Mouse (Mus musculus) ovary, adult 18-20 months (tissue): ENCODE results near the gene Galnt4.

Experiments used
- DNase-seq: peaks from one replicate; pipeline ENCODE4 v3.0.0; 2022; ENCODE audit warnings: low spot score, mixed read lengths

The Galnt4 gene

DNA sequence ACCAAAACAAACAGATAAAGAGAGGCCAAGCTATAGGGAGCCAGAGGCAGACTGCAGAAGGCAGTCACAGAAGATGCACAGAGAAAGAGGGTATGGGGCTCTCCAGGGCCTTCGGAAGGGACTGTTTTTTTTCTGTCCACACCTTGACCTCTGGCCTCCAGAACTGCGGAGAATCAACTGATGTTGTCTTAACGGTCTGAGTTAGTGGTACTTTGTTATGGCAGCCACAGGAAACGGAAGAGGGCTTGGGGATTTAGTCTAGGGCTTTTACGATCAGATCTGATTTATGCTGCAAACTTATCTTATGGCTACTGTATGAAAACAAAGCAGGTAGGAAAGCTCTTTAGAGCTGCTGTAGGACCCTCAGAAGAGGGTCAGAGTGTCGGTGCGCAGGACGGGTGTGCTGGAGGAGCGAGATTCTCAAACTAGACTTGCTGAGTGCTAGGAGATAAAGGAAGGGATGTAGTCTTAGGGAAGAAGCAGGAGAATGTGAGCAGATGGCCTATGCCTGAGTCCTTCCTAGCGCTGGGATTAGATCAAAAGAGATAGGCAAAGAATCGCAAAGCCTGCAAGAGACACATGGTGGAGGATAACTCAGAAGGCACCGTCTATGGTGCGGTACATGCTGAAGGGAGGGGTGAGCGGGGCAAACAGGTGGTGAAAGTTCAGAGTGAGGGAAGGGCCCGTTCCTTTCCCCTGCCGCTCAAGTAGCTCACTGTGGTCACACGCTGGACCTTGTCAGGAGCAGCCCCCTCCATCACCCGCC is 7.7 kb downstream of the Galnt4 start:
- no peak for DNase-seq

- no peak for DNase-seq
These were observed 8.3 kb downstream of the Galnt4 start for GRCm38 (mm10) chr10:99116237-99116632.

DNA sequence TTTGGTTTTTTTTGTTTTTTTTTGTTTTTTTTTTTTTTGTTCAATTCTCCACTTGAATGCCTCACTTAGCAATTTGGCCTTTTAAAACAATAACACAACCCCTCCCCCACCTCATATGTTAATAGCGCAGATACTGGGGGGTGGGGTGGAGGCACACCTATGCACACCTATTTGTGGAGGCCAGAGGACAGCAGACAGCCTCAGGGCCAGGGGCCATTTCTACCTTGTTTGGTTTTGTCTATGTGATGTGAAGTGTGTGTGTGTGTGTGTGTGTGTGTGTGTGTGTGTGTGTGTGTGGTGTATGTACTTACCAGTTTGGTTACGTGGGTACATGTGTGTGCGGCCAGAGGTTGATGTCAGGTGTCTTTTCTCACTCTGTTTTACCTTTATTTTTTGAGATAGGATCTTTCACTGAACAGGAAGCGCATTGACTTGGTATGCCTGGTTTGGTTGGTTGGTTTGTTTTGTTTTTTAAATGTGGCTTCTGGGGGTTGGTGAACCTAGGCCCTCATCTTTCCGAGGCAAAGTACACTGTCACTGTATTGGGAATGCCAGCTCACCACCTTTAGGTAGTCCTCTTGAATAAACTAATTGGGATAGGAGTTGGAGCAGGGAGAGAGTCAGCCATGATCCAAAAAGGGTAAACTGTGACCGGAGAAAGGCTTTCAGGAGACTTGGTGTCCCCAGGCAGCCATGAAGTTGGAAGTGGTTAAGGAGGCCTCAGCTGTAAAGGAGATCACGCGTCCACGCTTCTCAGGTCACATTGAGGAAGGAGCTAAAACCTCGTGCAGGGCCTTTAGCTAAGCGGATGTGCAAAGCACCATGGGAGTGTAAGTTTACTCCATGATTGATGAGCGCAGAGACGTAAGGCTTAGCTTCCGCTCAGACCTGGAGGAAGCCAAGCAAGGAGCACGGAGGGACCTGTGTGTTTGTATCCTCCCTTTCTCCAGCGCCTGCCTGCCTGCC is 9.0 kb downstream of the Galnt4 start:
- no peak for DNase-seq

DNA sequence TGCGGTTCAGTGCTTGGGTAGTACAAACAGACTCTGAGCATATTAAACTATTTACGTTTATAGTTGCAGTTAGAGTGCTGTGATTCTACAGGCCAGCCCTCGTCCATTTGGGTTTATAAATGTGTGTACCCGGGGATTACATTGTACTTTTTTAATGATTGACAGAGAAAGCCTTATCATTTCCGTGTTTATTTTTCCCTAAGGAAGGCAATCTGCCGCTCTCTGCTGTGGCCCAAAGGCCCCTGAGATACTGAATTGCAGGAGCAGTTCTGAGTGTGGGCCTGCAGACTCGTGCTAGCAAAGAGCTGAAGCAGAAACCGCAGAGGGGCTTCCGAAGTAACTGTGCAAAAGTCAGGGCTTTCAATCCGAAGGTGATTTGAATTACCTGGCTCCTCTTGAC is 9.9 kb downstream of the Galnt4 start:
- DNase-seq = no peak

GRCm38 (mm10) chr10:99118697-99119096 is 10.7 kb downstream of the Galnt4 start:
- no peak for DNase-seq

GRCm38 (mm10) chr10:99119471-99119870 is 11.5 kb downstream of the Galnt4 start:
- DNase-seq = no peak

GRCm38 (mm10) chr10:99126225-99126624 is 18.3 kb downstream of the Galnt4 start, which contains the start of gene Phxr2:
Phxr2 (minus strand) TSS chr10:99126325.
- no peak for DNase-seq

DNA sequence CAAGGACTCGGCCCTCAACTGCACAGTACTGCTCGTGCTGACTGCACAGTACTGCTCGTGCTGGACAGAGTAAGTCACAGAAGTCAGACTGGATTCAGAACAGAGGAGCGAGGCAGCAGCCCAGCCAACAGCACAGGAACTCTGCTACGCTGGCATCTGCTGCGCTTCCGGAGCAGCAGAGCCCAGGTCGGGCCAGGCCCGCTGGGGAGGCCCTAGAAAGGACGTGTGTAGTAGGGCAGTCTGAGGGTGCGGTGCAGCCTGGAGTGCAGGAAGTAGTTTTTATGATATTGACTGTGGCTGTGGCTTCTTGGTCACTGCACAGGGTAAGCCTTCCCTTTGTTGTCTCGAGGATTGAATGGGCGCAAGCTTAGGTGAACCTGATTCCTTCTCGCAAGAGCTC is 19.0 kb downstream of the Galnt4 start:
- no peak for DNase-seq

DNA sequence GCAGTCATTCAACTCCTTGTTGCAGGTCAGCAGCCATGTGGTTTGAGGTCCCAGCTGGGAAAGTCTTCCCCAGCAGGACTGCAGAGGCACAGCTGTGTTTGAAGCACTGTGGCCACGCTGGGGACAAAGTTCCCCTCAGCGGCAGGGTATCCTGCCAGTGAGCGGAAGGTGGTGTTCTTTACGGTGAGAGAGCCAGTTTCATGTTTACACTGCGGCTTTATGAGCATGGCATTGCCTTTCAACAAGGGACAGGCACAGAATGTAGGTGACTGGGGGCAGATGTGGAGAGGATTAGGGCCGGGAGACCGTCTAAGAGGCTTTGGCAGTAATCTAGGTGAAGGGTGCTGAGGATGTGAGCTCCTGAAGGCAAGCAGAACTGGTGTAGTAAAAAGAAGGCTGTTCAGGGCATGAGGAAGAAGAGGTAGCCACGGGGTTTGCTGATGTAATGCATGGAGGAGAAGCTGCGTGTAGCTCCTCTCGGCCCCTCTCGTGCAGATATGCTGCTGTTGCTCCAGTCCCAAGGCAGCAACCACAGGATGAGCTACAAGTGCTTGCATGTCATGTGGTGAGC is 19.8 kb downstream of the Galnt4 start:
- no peak for DNase-seq

DNA sequence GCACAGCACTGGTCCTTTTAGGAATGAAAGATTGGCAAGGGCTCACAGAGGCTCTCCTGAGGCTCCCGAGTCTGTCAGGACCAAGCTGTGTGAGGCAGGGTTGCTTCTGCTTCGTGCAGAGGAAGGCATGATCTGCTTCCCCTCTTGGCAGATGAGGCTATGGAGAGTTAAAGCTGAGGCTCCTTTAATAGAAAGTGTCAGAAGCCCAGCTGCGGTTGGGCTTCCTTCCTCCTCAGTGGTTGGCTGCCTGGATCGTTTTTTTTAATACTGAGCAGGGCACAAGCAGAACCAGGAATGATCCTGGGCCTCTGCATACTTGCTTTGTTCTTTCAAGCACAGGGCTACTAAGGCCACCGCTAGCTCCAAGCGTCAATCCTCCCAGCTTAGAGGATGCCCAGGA is 22.7 kb downstream of the Galnt4 start:
- DNase-seq = no peak

GRCm38 (mm10) chr10:99131298-99131697 is 23.3 kb downstream of the Galnt4 start:
- DNase-seq = no peak

GRCm38 (mm10) chr10:99132189-99132588 is 24.2 kb downstream of the Galnt4 start:
- DNase-seq = no peak

DNA sequence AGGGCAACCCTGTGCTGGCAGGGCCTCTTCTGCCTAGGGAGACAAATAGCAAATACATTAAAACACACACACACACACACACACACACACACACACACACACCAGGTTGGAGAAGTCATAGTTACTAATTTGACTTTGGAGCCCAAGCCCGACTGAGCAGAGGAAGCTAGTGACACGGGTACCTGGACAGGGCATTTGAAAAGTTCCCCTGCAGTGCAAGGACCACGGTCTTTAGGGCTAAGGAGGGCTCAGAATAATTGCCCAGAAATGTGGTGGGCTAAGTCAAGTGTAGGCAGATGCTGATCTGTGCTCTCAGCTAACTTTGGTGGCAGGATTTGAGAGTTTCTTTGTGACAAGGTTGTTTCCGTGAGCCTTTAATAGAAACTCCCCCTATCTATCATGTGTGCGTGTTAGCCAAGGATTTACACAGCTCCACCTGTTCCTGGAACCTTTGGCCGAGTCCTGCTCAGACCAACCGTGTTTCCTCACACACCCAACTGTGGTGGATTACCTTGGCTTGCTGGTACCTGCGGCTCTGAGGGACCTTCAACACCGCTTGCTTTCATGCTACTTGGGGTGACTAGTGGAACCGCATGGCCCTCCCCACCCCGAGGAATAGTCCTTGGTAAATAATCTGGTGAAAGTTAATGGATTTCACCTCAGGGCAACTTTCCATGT is 24.8 kb downstream of the Galnt4 start:
- no peak for DNase-seq

GRCm38 (mm10) chr10:99133321-99133875 is 25.4 kb downstream of the Galnt4 start:
- DNase-seq = no peak

DNA sequence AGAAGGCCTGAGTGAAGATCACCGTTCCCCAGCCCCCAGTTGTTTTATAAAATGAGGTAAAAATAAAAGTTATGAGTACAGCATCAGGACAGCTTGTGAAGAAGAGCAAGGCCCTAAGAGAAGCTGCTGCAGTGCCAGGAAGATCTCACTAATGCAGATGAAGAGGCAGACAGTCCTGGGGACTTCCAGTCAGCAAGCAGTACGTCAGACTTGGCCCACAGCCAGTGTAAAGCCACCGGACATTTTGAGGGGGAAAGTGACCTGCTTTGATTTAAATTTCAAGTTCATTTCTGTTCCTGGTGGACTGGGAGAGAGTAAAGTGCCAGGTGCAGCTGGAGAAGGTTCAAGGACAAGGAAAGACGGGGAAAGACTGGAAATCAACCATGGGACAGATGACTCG is 28.4 kb downstream of the Galnt4 start:
- DNase-seq = no peak

DNA sequence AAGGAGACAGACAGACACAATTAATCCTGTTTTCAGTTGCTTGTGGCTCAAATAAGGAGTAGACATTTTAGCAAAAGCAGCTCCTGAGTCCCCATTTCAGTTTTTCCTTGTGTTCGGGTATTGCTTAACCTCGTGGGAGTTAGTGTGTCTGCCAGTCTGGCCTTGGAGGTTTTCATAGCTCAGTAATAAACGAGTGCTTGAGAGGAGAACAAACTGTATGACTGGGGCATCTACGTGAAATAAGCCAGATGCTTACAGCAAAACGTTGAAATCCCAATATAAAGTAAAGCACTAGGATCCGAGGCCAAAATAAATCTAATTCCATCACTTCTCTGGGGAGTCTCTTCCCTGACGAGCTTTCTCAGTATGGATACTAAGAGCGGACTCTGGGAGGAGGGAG is 37.7 kb downstream of the Galnt4 start:
- no peak for DNase-seq

GRCm38 (mm10) chr10:99146596-99146995 is 38.6 kb downstream of the Galnt4 start:
- no peak for DNase-seq

DNA sequence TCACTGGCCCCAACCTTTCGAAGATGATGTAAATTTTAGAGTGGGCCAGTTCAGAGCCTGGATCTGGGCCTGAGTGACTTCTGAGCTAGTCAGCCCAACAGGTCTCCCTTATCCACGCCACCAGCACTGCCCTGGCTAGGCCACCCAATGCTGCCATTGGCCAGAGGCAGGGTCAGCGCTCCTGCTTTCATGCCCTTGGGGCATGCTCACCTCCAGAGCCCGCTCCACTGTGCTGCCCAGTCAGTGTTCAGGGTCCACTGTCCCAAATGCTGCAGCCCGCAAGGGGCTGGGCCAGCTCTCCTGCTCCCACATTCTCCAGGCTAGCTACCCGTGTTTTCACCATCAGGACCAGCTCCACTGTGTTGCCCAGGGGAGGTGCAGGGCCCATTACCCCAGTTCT is 42.1 kb downstream of the Galnt4 start:
- DNase-seq = no peak

GRCm38 (mm10) chr10:99151580-99151979 is 43.6 kb downstream of the Galnt4 start:
- DNase-seq = no peak

GRCm38 (mm10) chr10:99152063-99152462 is 44.1 kb downstream of the Galnt4 start:
- DNase-seq = no peak

- DNase-seq = no peak
These were observed 46.7 kb downstream of the Galnt4 start for GRCm38 (mm10) chr10:99154635-99155034.

DNA sequence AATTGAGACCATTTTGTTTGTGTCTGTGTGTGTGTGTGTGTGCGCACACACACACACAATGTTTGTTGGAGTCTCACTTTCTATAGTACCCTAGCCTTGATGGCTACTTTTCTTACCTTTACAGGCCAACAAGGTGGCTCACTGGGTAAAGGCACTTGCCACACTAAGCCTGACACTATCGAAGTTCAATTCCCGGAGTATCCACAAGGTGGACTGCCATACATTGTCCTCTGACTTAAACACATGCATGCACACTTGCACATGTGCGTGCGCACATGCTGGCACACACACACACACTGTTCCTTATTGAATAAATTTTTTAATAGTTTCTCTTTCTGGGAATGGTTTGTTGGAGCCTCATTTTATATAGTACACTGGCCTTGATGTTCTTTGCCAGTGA is 48.8 kb downstream of the Galnt4 start:
- no peak for DNase-seq
